Mouse (Mus musculus): ENCODE measurements around the gene Slc2a6. TPM values are rescaled to one million over a fixed set of nuclear protein-coding genes. Genes with fewer than 3 reads are reported as not detected.

Gene Slc2a6
- polyA plus RNA-seq, 2 experiments = 0.12 to 0.20 TPM

- no peak for TF ChIP-seq EP300 (IDR thresholded peaks at IDR 0.05; ENCODE audit: low read depth)
- TF ChIP-seq CTCF (IDR thresholded peaks at IDR 0.05; ENCODE audit: low read depth) = no peak
- ATAC-seq (ENCODE audit: insufficient read depth) = no peak
- 71% methylated on average over 9 of the region's 9 CpGs for WGBS (ENCODE audit: insufficient replicate concordance)
- Histone ChIP-seq H3K4me2 (ENCODE audit: low read depth) (no peak overlapping the region), H3K4me1 (replicated peaks; ENCODE audit: control insufficient read depth in 2 of 2, insufficient read depth in 2 of 2, low read length in 1 of 2) (peaks cover 0 to 7% of the 10 kb centered on the region in 2 experiments; a peak in 1 of 4 replicates), H3K36me3 (replicated peaks; ENCODE audit: control insufficient read depth, insufficient read depth, low read depth) (no peaks in the 10 kb centered on the region), H3K27ac (no peak overlapping the region), H3K4me3 (ENCODE audit: insufficient read depth in 1 of 2, low read depth in 2 of 2, low read length in 2 of 2) (no peak overlapping the region), H3K9me3 (ENCODE audit: control insufficient read depth, low read length) (no peaks in the 10 kb centered on the region), H3K27me3 (ENCODE audit: control insufficient read depth, insufficient read depth, low read length) (no peaks in the 10 kb centered on the region), H3K9ac (replicated peaks) (no peak overlapping the region)
- no peak for DNase-seq (ENCODE audit: low read depth in 3 of 3, low spot score in 3 of 3)
Observed at GRCm38 (mm10) chr2:27059187-27059586, 31.4 kb upstream of the Slc2a6 start.

DNA sequence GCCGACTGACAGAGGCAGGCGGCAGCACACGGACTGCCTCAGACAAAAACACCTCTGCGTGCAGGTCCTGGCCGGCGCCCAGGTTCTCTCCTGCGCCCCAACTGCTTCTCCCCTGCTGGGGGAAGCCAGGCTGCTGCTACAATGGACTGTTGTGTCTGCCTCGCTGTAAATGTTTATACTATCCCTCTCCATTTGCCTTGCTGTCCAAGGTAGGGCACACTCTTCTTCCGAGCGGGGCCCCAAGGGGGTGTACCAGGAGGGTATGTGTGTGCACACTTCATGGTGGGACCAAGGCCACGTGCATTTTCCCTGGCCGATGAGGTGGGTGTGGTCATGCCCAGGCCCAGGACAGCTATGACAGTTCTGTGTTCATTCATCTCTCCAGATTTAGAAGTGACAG lies 31.0 kb upstream of the Slc2a6 start:
- Histone ChIP-seq H3K27me3 (ENCODE audit: control insufficient read depth, insufficient read depth, low read length) (no peaks in the 10 kb centered on the region), H3K36me3 (replicated peaks; ENCODE audit: control insufficient read depth, insufficient read depth, low read depth) (no peaks in the 10 kb centered on the region), H3K4me2 (ENCODE audit: low read depth) (no peak overlapping the region), H3K9ac (replicated peaks) (no peak overlapping the region), H3K4me1 (replicated peaks; ENCODE audit: control insufficient read depth in 2 of 2, insufficient read depth in 2 of 2, low read length in 1 of 2) (peaks cover 0 to 7% of the 10 kb centered on the region in 2 experiments; a peak in 1 of 4 replicates), H3K27ac (no peak overlapping the region), H3K4me3 (ENCODE audit: insufficient read depth in 1 of 2, low read depth in 2 of 2, low read length in 2 of 2) (no peak overlapping the region), H3K9me3 (ENCODE audit: control insufficient read depth, low read length) (no peaks in the 10 kb centered on the region)
- ATAC-seq (ENCODE audit: insufficient read depth) = no peak
- DNase-seq (ENCODE audit: low read depth in 3 of 3, low spot score in 3 of 3) = no peak
- no peak for TF ChIP-seq EP300 (IDR thresholded peaks at IDR 0.05; ENCODE audit: low read depth)
- TF ChIP-seq CTCF (IDR thresholded peaks at IDR 0.05; ENCODE audit: low read depth) = no peak
- 31% methylated on average over 12 of the region's 12 CpGs for WGBS (ENCODE audit: insufficient replicate concordance)

DNA sequence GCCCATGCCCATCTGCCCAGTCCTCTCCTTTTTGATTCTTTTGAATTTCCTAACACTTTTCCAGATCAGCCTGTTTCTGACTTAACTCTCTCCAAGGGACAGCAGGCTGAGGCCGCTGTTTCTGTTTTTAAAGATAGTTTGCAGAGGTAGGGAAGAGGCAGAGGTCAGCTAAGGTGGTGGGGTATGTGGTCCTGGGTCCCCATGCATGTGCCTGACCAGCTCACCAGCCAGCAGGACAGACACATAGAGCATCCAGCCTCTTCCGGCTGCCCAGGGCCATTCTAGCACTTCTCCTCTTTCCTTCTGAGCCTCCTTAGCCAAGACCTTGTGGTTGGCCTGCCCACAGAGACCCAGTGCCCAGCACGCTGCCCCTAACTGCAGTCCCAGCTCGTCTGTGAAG lies 30.5 kb upstream of the Slc2a6 start:
- H3K9me3 ChIP-seq (ENCODE audit: control insufficient read depth, low read length) = no peaks in the 10 kb centered on the region
- no peaks in the 10 kb centered on the region for H3K27me3 ChIP-seq (ENCODE audit: control insufficient read depth, insufficient read depth, low read length)
- no peak overlapping the region for H3K27ac ChIP-seq
- no peak overlapping the region for H3K4me3 ChIP-seq (ENCODE audit: insufficient read depth in 1 of 2, low read depth in 2 of 2, low read length in 2 of 2)
- no peak for TF ChIP-seq CTCF (IDR thresholded peaks at IDR 0.05; ENCODE audit: low read depth)
- TF ChIP-seq EP300 (IDR thresholded peaks at IDR 0.05; ENCODE audit: low read depth) = no peak
- H3K9ac ChIP-seq (replicated peaks) = no peak overlapping the region
- no peak overlapping the region for H3K4me2 ChIP-seq (ENCODE audit: low read depth)
- DNase-seq (ENCODE audit: low read depth in 3 of 3, low spot score in 3 of 3) (no peak), ATAC-seq (ENCODE audit: insufficient read depth) (no peak)
- H3K36me3 ChIP-seq (replicated peaks; ENCODE audit: control insufficient read depth, insufficient read depth, low read depth) = no peaks in the 10 kb centered on the region
- WGBS (ENCODE audit: insufficient replicate concordance) = 28% methylated on average over 4 of the region's 4 CpGs
- peaks cover 0 to 7% of the 10 kb centered on the region in 2 experiments; a peak in 1 of 4 replicates for H3K4me1 ChIP-seq (replicated peaks; ENCODE audit: control insufficient read depth in 2 of 2, insufficient read depth in 2 of 2, low read length in 1 of 2)

DNA sequence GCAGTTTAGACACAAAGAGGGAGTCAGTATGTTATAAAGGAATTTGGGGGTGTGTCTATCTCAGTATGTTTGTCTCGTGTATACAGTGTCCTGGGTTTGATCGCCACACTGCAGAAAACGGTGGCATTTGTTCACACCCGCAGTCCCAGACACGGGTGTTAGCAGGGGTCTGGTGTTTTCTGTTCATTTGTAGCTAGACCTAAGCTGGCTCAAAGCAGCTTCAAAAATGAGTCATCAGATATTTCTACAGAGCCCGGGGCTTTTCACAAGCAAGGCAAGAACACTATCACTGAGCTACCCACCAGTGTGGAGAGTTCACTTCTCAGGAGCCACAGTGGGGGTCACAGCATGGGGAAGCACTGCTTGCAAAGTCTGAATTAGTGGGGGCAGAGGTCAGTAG lies 21.6 kb upstream of the Slc2a6 start:
- Histone ChIP-seq H3K4me1 (replicated peaks; ENCODE audit: control insufficient read depth in 2 of 2, insufficient read depth in 2 of 2, low read length in 1 of 2) (peaks cover 0 to 2% of the 10 kb centered on the region in 2 experiments; a peak in 2 of 4 replicates), H3K36me3 (replicated peaks; ENCODE audit: control insufficient read depth, insufficient read depth, low read depth) (no peaks in the 10 kb centered on the region), H3K4me3 (ENCODE audit: insufficient read depth in 1 of 2, low read depth in 2 of 2, low read length in 2 of 2) (no peak overlapping the region), H3K27me3 (ENCODE audit: control insufficient read depth, insufficient read depth, low read length) (no peaks in the 10 kb centered on the region), H3K27ac (no peak overlapping the region), H3K9me3 (ENCODE audit: control insufficient read depth, low read length) (no peaks in the 10 kb centered on the region), H3K4me2 (ENCODE audit: low read depth) (no peak overlapping the region), H3K9ac (replicated peaks) (no peak overlapping the region)
- DNase-seq (ENCODE audit: low read depth in 3 of 3, low spot score in 3 of 3) (no peak), ATAC-seq (ENCODE audit: insufficient read depth) (no peak)
- no peak for TF ChIP-seq CTCF (IDR thresholded peaks at IDR 0.05; ENCODE audit: low read depth)
- TF ChIP-seq EP300 (IDR thresholded peaks at IDR 0.05; ENCODE audit: low read depth) = no peak
- WGBS (ENCODE audit: insufficient replicate concordance) = 54% methylated on average over 6 of the region's 6 CpGs

DNA sequence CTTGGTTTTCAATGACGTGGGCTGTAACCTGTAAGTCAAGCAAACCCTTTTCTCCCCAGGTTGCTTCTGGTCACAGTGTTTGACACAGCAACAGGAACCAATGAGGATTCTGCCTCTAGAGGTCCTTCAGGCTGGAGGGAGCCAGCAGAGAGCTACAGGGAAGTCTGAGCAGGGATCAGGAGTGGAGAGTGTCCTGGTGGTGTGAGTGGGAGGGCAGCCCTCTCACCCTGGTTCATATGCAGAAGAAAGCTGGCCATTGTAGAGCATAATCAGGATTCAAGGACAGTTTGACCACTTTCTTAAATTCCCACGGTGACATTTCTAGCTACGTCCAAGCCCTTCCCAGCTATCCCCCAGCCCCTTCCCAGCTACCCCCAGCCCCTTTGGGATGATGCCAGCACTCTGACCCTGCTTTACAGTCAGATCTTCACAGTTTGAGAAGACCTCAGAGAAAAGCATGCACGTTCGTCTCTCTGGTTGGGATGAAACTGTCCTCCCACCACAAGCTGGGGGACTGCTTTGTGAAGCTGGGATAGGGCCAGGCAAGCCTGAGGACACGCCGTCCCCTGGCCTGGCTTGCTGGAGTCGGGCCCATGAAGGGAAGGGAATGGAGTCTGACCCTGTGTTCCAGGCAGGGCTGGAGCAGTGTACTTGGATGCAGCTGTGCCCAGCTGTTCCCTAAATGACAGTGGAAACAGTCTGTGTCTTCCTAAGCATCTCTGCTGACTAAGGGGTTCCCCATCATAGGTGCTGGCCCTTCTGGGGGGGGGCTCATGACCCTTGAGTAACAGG lies 18.4 kb upstream of the Slc2a6 start:
- Histone ChIP-seq H3K27me3 (ENCODE audit: control insufficient read depth, insufficient read depth, low read length) (no peaks in the 10 kb centered on the region), H3K4me1 (replicated peaks; ENCODE audit: control insufficient read depth in 2 of 2, insufficient read depth in 2 of 2, low read length in 1 of 2) (peaks cover 0 to 9% of the 10 kb centered on the region in 2 experiments; a peak in 2 of 4 replicates), H3K9ac (replicated peaks) (no peak overlapping the region), H3K4me2 (ENCODE audit: low read depth) (no peak overlapping the region), H3K27ac (no peak overlapping the region), H3K36me3 (replicated peaks; ENCODE audit: control insufficient read depth, insufficient read depth, low read depth) (no peaks in the 10 kb centered on the region), H3K9me3 (ENCODE audit: control insufficient read depth, low read length) (no peaks in the 10 kb centered on the region), H3K4me3 (ENCODE audit: insufficient read depth in 1 of 2, low read depth in 2 of 2, low read length in 2 of 2) (no peak overlapping the region)
- TF ChIP-seq EP300 (IDR thresholded peaks at IDR 0.05; ENCODE audit: low read depth) (no peak), CTCF (IDR thresholded peaks at IDR 0.05; ENCODE audit: low read depth) (no peak)
- 47% methylated on average over 8 of the region's 8 CpGs for WGBS (ENCODE audit: insufficient replicate concordance)
- DNase-seq (ENCODE audit: low read depth in 3 of 3, low spot score in 3 of 3) (no peak), ATAC-seq (ENCODE audit: insufficient read depth) (no peak)
